Mouse (Mus musculus) urinary bladder, adult 2 months (tissue): Measurements from ENCODE around the gene Gpr162. TPM values are rescaled to one million over a fixed set of nuclear protein-coding genes. Genes with fewer than 3 reads are reported as not detected.
A peak's percentile ranks its signal among the peaks of the same experiment; 100 is the strongest.
"Not testable (repeated sequence)": the region's sequence is repeated elsewhere in the genome, so short reads cannot be mapped to it uniquely, and the experiment has no call there.

ENCODE experiments used
- DNase-seq: peaks from one replicate; pipeline ENCODE4 v3.0.0; 2022; ENCODE audit warnings: low spot score
- polyA plus RNA-seq: library from polyadenylated mRNA; depleted of rRNA; stranded (reverse); fragments of >200 nt; gene quantifications from 2 replicates; pipeline ENCODE4 v1.2.3, GENCODE M21; 2012; rRNA removed

The Gpr162 gene
- polyA plus RNA-seq, result 0.94 and 0.99 TPM in 2 replicates

- DNase-seq, result peak; percentile 53
Observed at GRCm38 (mm10) chr6:124863658-124864298, at the start of gene Gpr162. Gene Gpr162, minus strand, starts transcription at chr6:124863983.

- DNase-seq, result no peak
Observed at GRCm38 (mm10) chr6:124913214-124913613, 49.4 kb upstream of the Gpr162 start.

- no peak for DNase-seq
Observed at GRCm38 (mm10) chr6:124911533-124912218, 47.9 kb upstream of the Gpr162 start, which contains the start of gene Lag3. Gene Lag3, minus strand, starts transcription at chr6:124911705.

GRCm38 (mm10) chr6:124910032-124910431 is 46.2 kb upstream of the Gpr162 start:
- DNase-seq, result no peak

GRCm38 (mm10) chr6:124907767-124908166 is 44.0 kb upstream of the Gpr162 start:
- no peak for DNase-seq

- no peak for DNase-seq
Observed at GRCm38 (mm10) chr6:124904991-124905860, 41.4 kb upstream of the Gpr162 start.

GRCm38 (mm10) chr6:124904161-124904981 is 40.6 kb upstream of the Gpr162 start:
- peak; percentile 46 for DNase-seq

- DNase-seq, result peak; percentile 92
Observed at GRCm38 (mm10) chr6:124903580-124904151, 39.9 kb upstream of the Gpr162 start.

- DNase-seq, result no peak
Observed at GRCm38 (mm10) chr6:124901851-124902250, 38.1 kb upstream of the Gpr162 start.

- no peak for DNase-seq
Observed at GRCm38 (mm10) chr6:124900801-124901480, 37.2 kb upstream of the Gpr162 start.

GRCm38 (mm10) chr6:124900056-124900800 is 36.4 kb upstream of the Gpr162 start:
- no peak for DNase-seq

GRCm38 (mm10) chr6:124898359-124898758 is 34.6 kb upstream of the Gpr162 start:
- DNase-seq, result no peak

GRCm38 (mm10) chr6:124894113-124894512 is 30.3 kb upstream of the Gpr162 start:
- not testable (repeated sequence) for DNase-seq

GRCm38 (mm10) chr6:124890997-124891396 is 27.2 kb upstream of the Gpr162 start:
- no peak for DNase-seq

GRCm38 (mm10) chr6:124888555-124889125 is 24.9 kb upstream of the Gpr162 start:
- no peak for DNase-seq

GRCm38 (mm10) chr6:124887986-124888385 is 24.2 kb upstream of the Gpr162 start, which contains the start of gene Cd4:
Gene Cd4, minus strand, starts transcription at chr6:124888221.
- no peak for DNase-seq

GRCm38 (mm10) chr6:124885956-124886381 is 22.2 kb upstream of the Gpr162 start:
- no peak for DNase-seq

GRCm38 (mm10) chr6:124884714-124885500 is 21.1 kb upstream of the Gpr162 start:
- DNase-seq, result no peak
